Mouse (Mus musculus): ENCODE results near the gene Cbx6. TPM values are rescaled to one million over a fixed set of nuclear protein-coding genes. Genes with fewer than 3 reads are reported as not detected.

Cbx6 gene
- polyA plus RNA-seq, 1 experiment from 2014 or later = 50.4 TPM

- H3K9ac ChIP-seq = no peak overlapping the region
- ATAC-seq (replicated peaks; ENCODE audit: low FRiP score) = no peak
- no peaks in the 10 kb centered on the region for H3K27me3 ChIP-seq
- no peaks in the 10 kb centered on the region for H3K36me3 ChIP-seq
- no peaks in the 10 kb centered on the region for H3K9me3 ChIP-seq (replicated peaks)
- no peak overlapping the region for H3K4me2 ChIP-seq
- 89% methylated on average over 5 of the region's 5 CpGs for WGBS
- no peaks in the 10 kb centered on the region for H3K4me1 ChIP-seq
- H3K4me3 ChIP-seq (replicated peaks) = no peak overlapping the region
- no peak overlapping the region for H3K27ac ChIP-seq
These were observed 24.5 kb upstream of the Cbx6 start for GRCm38 (mm10) chr15:79858979-79859378.

GRCm38 (mm10) chr15:79850143-79850542, 15.7 kb upstream of the Cbx6 start:
- H3K27me3 ChIP-seq = no peaks in the 10 kb centered on the region
- no peaks in the 10 kb centered on the region for H3K9me3 ChIP-seq (replicated peaks)
- H3K4me2 ChIP-seq = no peak overlapping the region
- H3K9ac ChIP-seq = no peak overlapping the region
- no peak for ATAC-seq (replicated peaks; ENCODE audit: low FRiP score)
- no peaks in the 10 kb centered on the region for H3K36me3 ChIP-seq
- peaks cover 12% of the 10 kb centered on the region for H3K4me1 ChIP-seq
- no peak overlapping the region for H3K27ac ChIP-seq
- WGBS = 97% methylated on average over 2 of the region's 2 CpGs
- no peak overlapping the region for H3K4me3 ChIP-seq (replicated peaks)

GRCm38 (mm10) chr15:79847100-79847499, 12.6 kb upstream of the Cbx6 start:
- no peaks in the 10 kb centered on the region for H3K27me3 ChIP-seq
- H3K4me2 ChIP-seq = no peak overlapping the region
- H3K4me1 ChIP-seq = peaks cover 12% of the 10 kb centered on the region
- ATAC-seq (replicated peaks; ENCODE audit: low FRiP score) = peak; percentile 58; the same call in 1 of the 2 replicates
- no peak overlapping the region for H3K9ac ChIP-seq
- no peak overlapping the region for H3K4me3 ChIP-seq (replicated peaks)
- H3K36me3 ChIP-seq = no peaks in the 10 kb centered on the region
- WGBS = 30% methylated on average over 5 of the region's 5 CpGs
- H3K9me3 ChIP-seq (replicated peaks) = no peaks in the 10 kb centered on the region
- 0 out of 2 replicates have a peak overlapping the region, but pooled peaks have one; percentile 11 for H3K27ac ChIP-seq

GRCm38 (mm10) chr15:79845986-79846385, 11.5 kb upstream of the Cbx6 start:
- Histone ChIP-seq H3K4me3 (replicated peaks) (no peak overlapping the region), H3K4me2 (no peak overlapping the region), H3K27me3 (no peaks in the 10 kb centered on the region), H3K9ac (no peak overlapping the region), H3K36me3 (no peaks in the 10 kb centered on the region), H3K4me1 (peaks cover 12% of the 10 kb centered on the region), H3K27ac (no peak overlapping the region), H3K9me3 (replicated peaks) (no peaks in the 10 kb centered on the region)
- no peak for ATAC-seq (replicated peaks; ENCODE audit: low FRiP score)
- 50% methylated on average over 4 of the region's 4 CpGs for WGBS

GRCm38 (mm10) chr15:79842985-79843384, 8.5 kb upstream of the Cbx6 start:
- H3K27me3 ChIP-seq = no peaks in the 10 kb centered on the region
- no peaks in the 10 kb centered on the region for H3K36me3 ChIP-seq
- H3K9me3 ChIP-seq (replicated peaks) = no peaks in the 10 kb centered on the region
- peaks cover 12% of the 10 kb centered on the region for H3K4me1 ChIP-seq
- WGBS = 85% methylated on average over 3 of the region's 3 CpGs
- no peak overlapping the region for H3K27ac ChIP-seq
- ATAC-seq (replicated peaks; ENCODE audit: low FRiP score) = no peak
- no peak overlapping the region for H3K4me2 ChIP-seq
- no peak overlapping the region for H3K4me3 ChIP-seq (replicated peaks)
- H3K9ac ChIP-seq = no peak overlapping the region

- ATAC-seq (replicated peaks; ENCODE audit: low FRiP score) = no peak
- H3K4me2 ChIP-seq = no peak overlapping the region
- H3K27me3 ChIP-seq = no peaks in the 10 kb centered on the region
- H3K36me3 ChIP-seq = no peaks in the 10 kb centered on the region
- peaks cover 2% of the 10 kb centered on the region for H3K4me1 ChIP-seq
- 42% methylated on average over 2 of the region's 2 CpGs for WGBS
- H3K9me3 ChIP-seq (replicated peaks) = no peaks in the 10 kb centered on the region
- no peak overlapping the region for H3K4me3 ChIP-seq (replicated peaks)
- no peak overlapping the region for H3K27ac ChIP-seq
- no peak overlapping the region for H3K9ac ChIP-seq
These were observed 5.8 kb upstream of the Cbx6 start for GRCm38 (mm10) chr15:79840281-79840680.

- H3K27ac ChIP-seq = peak overlapping the region; percentile 93
- H3K4me1 ChIP-seq = peaks cover 44% of the 10 kb centered on the region
- 0 out of 2 replicates have a peak overlapping the region, but pooled peaks have one; percentile 27 for H3K9ac ChIP-seq
- peaks cover 8% of the 10 kb centered on the region for H3K36me3 ChIP-seq
- H3K4me3 ChIP-seq (replicated peaks) = peak overlapping the region; percentile 86
- WGBS = 59% methylated on average over 9 of the region's 9 CpGs
- H3K4me2 ChIP-seq = peak overlapping the region; percentile 90
- H3K9me3 ChIP-seq (replicated peaks) = no peaks in the 10 kb centered on the region
- no peak; the same call in 1 of the 2 replicates for ATAC-seq (replicated peaks; ENCODE audit: low FRiP score)
- H3K27me3 ChIP-seq = no peaks in the 10 kb centered on the region
These were observed 383 bp upstream of the Cbx6 start for GRCm38 (mm10) chr15:79834881-79835260.

GRCm38 (mm10) chr15:79833251-79834050, 1.0 kb downstream of the Cbx6 start:
- peaks cover 58% of the 10 kb centered on the region for H3K4me1 ChIP-seq
- ATAC-seq (replicated peaks; ENCODE audit: low FRiP score) = no peak; the same call in 1 of the 2 replicates
- no peaks in the 10 kb centered on the region for H3K9me3 ChIP-seq (replicated peaks)
- H3K36me3 ChIP-seq = peaks cover 14% of the 10 kb centered on the region
- peak overlapping the region; percentile 86 for H3K4me3 ChIP-seq (replicated peaks)
- H3K4me2 ChIP-seq = peak overlapping the region; percentile 90
- H3K27me3 ChIP-seq = no peaks in the 10 kb centered on the region
- peak overlapping the region; percentile 83 for H3K9ac ChIP-seq
- under 1% methylated on average over 40 of the region's 41 CpGs for WGBS
- peak overlapping the region; percentile 96 for H3K27ac ChIP-seq

- Histone ChIP-seq H3K27me3 (no peaks in the 10 kb centered on the region), H3K36me3 (peaks cover 25% of the 10 kb centered on the region), H3K4me2 (peak overlapping the region; percentile 90), H3K4me3 (replicated peaks) (peak overlapping the region; percentile 86), H3K9ac (peak overlapping the region; percentile 83), H3K27ac (peak overlapping the region; percentile 96), H3K4me1 (peaks cover 68% of the 10 kb centered on the region), H3K9me3 (replicated peaks) (no peaks in the 10 kb centered on the region)
- WGBS = 34% methylated on average over 18 of the region's 18 CpGs
- no peak for ATAC-seq (replicated peaks; ENCODE audit: low FRiP score)
These were observed 2.2 kb downstream of the Cbx6 start for GRCm38 (mm10) chr15:79832064-79832900.

GRCm38 (mm10) chr15:79830388-79830787, 4.1 kb downstream of the Cbx6 start:
- no peaks in the 10 kb centered on the region for H3K9me3 ChIP-seq (replicated peaks)
- WGBS = 14% methylated on average over 4 of the region's 4 CpGs
- no peak overlapping the region for H3K27ac ChIP-seq
- peaks cover 84% of the 10 kb centered on the region for H3K4me1 ChIP-seq
- no peak for ATAC-seq (replicated peaks; ENCODE audit: low FRiP score)
- no peak overlapping the region for H3K4me2 ChIP-seq
- H3K27me3 ChIP-seq = no peaks in the 10 kb centered on the region
- peaks cover 37% of the 10 kb centered on the region for H3K36me3 ChIP-seq
- H3K9ac ChIP-seq = no peak overlapping the region
- no peak overlapping the region for H3K4me3 ChIP-seq (replicated peaks)

GRCm38 (mm10) chr15:79829431-79829830, 5.1 kb downstream of the Cbx6 start:
- WGBS = 65% methylated on average over 5 of the region's 5 CpGs
- H3K36me3 ChIP-seq = peaks cover 38% of the 10 kb centered on the region
- peaks cover 82% of the 10 kb centered on the region for H3K4me1 ChIP-seq

More at GRCm38 (mm10) chr15:79829431-79829830, 5.1 kb downstream of the Cbx6 start:
- Histone ChIP-seq H3K27ac (peak overlapping the region; percentile 51; the same call in 1 of the 2 replicates), H3K9me3 (replicated peaks) (no peaks in the 10 kb centered on the region), H3K4me2 (no peak overlapping the region; the same call in 1 of the 2 replicates), H3K27me3 (no peaks in the 10 kb centered on the region), H3K9ac (no peak overlapping the region), H3K4me3 (replicated peaks) (no peak overlapping the region)
- ATAC-seq (replicated peaks; ENCODE audit: low FRiP score) = no peak
